Mouse (Mus musculus): Measurements from ENCODE around the gene Hist2h4. TPM values are rescaled to one million over a fixed set of nuclear protein-coding genes. Genes with fewer than 3 reads are reported as not detected.

Hist2h4 gene
- total and polyA plus RNA-seq, 2 experiments, result 0.75 to 6.0 TPM

- Histone ChIP-seq H3K36me3 (ENCODE audit: control insufficient read depth, insufficient read depth, low read length) (no peaks in the 10 kb centered on the region), H3K27ac (replicated peaks; ENCODE audit: insufficient read depth, low read depth, low read length) (no peak overlapping the region), H3K9ac (ENCODE audit: low read depth, low read length) (no peak overlapping the region), H3K79me2 (ENCODE audit: control insufficient read depth, insufficient read depth, low read length) (no peaks in the 10 kb centered on the region), H3K4me1 (ENCODE audit: control insufficient read depth, insufficient read depth, low read length) (no peaks in the 10 kb centered on the region), H3K27me3 (ENCODE audit: control insufficient read depth, insufficient read depth, low read length) (no peaks in the 10 kb centered on the region), H3K4me3 (ENCODE audit: insufficient read depth, low read depth, low read length) (no peak overlapping the region)
- TF ChIP-seq CTCF (IDR thresholded peaks at IDR 0.05; ENCODE audit: low read depth, low read length) (no peak), POLR2A (IDR thresholded peaks at IDR 0.05; ENCODE audit: extremely low read depth, insufficient read depth, low read length) (no peak)
- 76% methylated on average over 4 of the region's 4 CpGs for WGBS
- DNase-seq (ENCODE audit: extremely low read depth, low read depth, low spot score), result no peak
Measured at GRCm38 (mm10) chr3:96230910-96231757, 32.0 kb downstream of the Hist2h4 start.

DNA sequence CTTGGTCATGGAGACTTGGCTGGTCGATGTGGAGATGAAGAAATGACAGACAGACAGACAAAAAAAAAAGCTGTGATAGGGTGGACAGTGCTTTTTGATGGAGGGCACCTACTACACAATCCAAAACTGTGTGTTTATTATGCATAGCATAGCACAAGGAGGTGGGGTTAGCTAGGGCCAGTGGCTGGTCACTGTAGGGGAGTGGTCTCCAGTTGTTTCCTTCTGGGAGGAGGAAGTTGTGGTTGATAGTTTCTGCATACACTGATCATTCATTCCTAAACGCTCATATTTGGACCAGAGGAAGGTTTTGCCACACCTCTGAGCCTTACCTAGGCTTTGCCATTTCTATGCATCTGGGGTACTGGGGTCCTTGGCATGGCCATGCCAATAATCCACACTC lies 32.7 kb downstream of the Hist2h4 start:
- DNase-seq (ENCODE audit: extremely low read depth, low read depth, low spot score), result no peak
- 78% methylated on average over 2 of the region's 2 CpGs for WGBS

GRCm38 (mm10) chr3:96228828-96229227 lies 34.3 kb downstream of the Hist2h4 start:
- Histone ChIP-seq H3K4me3 (ENCODE audit: insufficient read depth, low read depth, low read length) (no peak overlapping the region), H3K27me3 (ENCODE audit: control insufficient read depth, insufficient read depth, low read length) (no peaks in the 10 kb centered on the region), H3K27ac (replicated peaks; ENCODE audit: insufficient read depth, low read depth, low read length) (no peak overlapping the region), H3K4me1 (ENCODE audit: control insufficient read depth, insufficient read depth, low read length) (no peaks in the 10 kb centered on the region), H3K36me3 (ENCODE audit: control insufficient read depth, insufficient read depth, low read length) (no peaks in the 10 kb centered on the region), H3K79me2 (ENCODE audit: control insufficient read depth, insufficient read depth, low read length) (no peaks in the 10 kb centered on the region), H3K9ac (ENCODE audit: low read depth, low read length) (no peak overlapping the region)
- no peak for DNase-seq (ENCODE audit: extremely low read depth, low read depth, low spot score)
- TF ChIP-seq CTCF (IDR thresholded peaks at IDR 0.05; ENCODE audit: low read depth, low read length), result no peak
- no peak for TF ChIP-seq POLR2A (IDR thresholded peaks at IDR 0.05; ENCODE audit: extremely low read depth, insufficient read depth, low read length)
- WGBS, result 74% methylated on average over 2 of the region's 2 CpGs

More for the DNA sequence above, 32.7 kb downstream of the Hist2h4 start:
- no peak overlapping the region for H3K9ac ChIP-seq (ENCODE audit: low read depth, low read length)
- no peak overlapping the region for H3K27ac ChIP-seq (replicated peaks; ENCODE audit: insufficient read depth, low read depth, low read length)
- no peaks in the 10 kb centered on the region for H3K79me2 ChIP-seq (ENCODE audit: control insufficient read depth, insufficient read depth, low read length)
- no peaks in the 10 kb centered on the region for H3K4me1 ChIP-seq (ENCODE audit: control insufficient read depth, insufficient read depth, low read length)
- H3K36me3 ChIP-seq (ENCODE audit: control insufficient read depth, insufficient read depth, low read length), result no peaks in the 10 kb centered on the region
- TF ChIP-seq POLR2A (IDR thresholded peaks at IDR 0.05; ENCODE audit: extremely low read depth, insufficient read depth, low read length) (no peak), CTCF (IDR thresholded peaks at IDR 0.05; ENCODE audit: low read depth, low read length) (no peak)
- no peak overlapping the region for H3K4me3 ChIP-seq (ENCODE audit: insufficient read depth, low read depth, low read length)
- H3K27me3 ChIP-seq (ENCODE audit: control insufficient read depth, insufficient read depth, low read length), result no peaks in the 10 kb centered on the region

GRCm38 (mm10) chr3:96226695-96227648 lies 36.1 kb downstream of the Hist2h4 start:
- no peak for DNase-seq (ENCODE audit: extremely low read depth, low read depth, low spot score)
- H3K36me3 ChIP-seq (ENCODE audit: control insufficient read depth, insufficient read depth, low read length), result no peaks in the 10 kb centered on the region
- no peaks in the 10 kb centered on the region for H3K27me3 ChIP-seq (ENCODE audit: control insufficient read depth, insufficient read depth, low read length)
- WGBS, result 74% methylated on average over 8 of the region's 8 CpGs
- TF ChIP-seq CTCF (IDR thresholded peaks at IDR 0.05; ENCODE audit: low read depth, low read length) (no peak), POLR2A (IDR thresholded peaks at IDR 0.05; ENCODE audit: extremely low read depth, insufficient read depth, low read length) (no peak)
- H3K4me1 ChIP-seq (ENCODE audit: control insufficient read depth, insufficient read depth, low read length), result peaks cover 3% of the 10 kb centered on the region; the same call in 1 of the 2 replicates
- no peaks in the 10 kb centered on the region for H3K79me2 ChIP-seq (ENCODE audit: control insufficient read depth, insufficient read depth, low read length)
- H3K9ac ChIP-seq (ENCODE audit: low read depth, low read length), result no peak overlapping the region
- H3K27ac ChIP-seq (replicated peaks; ENCODE audit: insufficient read depth, low read depth, low read length), result no peak overlapping the region
- no peak overlapping the region for H3K4me3 ChIP-seq (ENCODE audit: insufficient read depth, low read depth, low read length)

DNA sequence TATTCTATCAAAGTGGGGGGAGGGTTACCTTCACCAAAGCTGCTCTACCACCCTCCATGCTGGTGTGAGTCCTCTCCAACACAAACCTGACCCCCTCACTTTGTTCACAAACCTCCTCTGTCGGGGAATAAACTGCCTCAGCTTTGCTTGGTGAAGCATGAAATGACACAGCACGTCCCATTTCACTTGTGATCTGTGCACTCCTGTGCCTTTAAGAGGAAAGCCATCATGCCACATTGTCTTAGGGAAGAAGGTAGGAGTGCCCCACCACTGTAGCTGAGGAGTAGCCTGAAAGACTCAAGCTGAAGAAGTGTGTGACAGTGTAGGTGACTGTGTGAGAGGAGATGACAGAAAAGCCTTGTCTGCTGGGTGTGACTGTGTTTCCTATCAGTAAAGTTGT lies 37.7 kb downstream of the Hist2h4 start:
- no peak for DNase-seq (ENCODE audit: extremely low read depth, low read depth, low spot score)
- Histone ChIP-seq H3K4me3 (ENCODE audit: insufficient read depth, low read depth, low read length) (no peak overlapping the region), H3K79me2 (ENCODE audit: control insufficient read depth, insufficient read depth, low read length) (no peaks in the 10 kb centered on the region), H3K27me3 (ENCODE audit: control insufficient read depth, insufficient read depth, low read length) (no peaks in the 10 kb centered on the region), H3K4me1 (ENCODE audit: control insufficient read depth, insufficient read depth, low read length) (peaks cover 6% of the 10 kb centered on the region; the same call in 1 of the 2 replicates), H3K27ac (replicated peaks; ENCODE audit: insufficient read depth, low read depth, low read length) (no peak overlapping the region), H3K36me3 (ENCODE audit: control insufficient read depth, insufficient read depth, low read length) (no peaks in the 10 kb centered on the region), H3K9ac (ENCODE audit: low read depth, low read length) (no peak overlapping the region)
- 76% methylated on average over 2 of the region's 2 CpGs for WGBS
- TF ChIP-seq POLR2A (IDR thresholded peaks at IDR 0.05; ENCODE audit: extremely low read depth, insufficient read depth, low read length), result no peak
- no peak for TF ChIP-seq CTCF (IDR thresholded peaks at IDR 0.05; ENCODE audit: low read depth, low read length)

Measured in liver, adult 2 months (tissue).